Mouse (Mus musculus): ENCODE measurements around the gene Ubtd2. TPM values are rescaled to one million over a fixed set of nuclear protein-coding genes. Genes with fewer than 3 reads are reported as not detected.
A peak's percentile ranks its signal among the peaks of the same experiment; 100 is the strongest.

Gene Ubtd2
- polyA plus RNA-seq, 1 experiment from 2014 or later: 66.3 TPM

DNA sequence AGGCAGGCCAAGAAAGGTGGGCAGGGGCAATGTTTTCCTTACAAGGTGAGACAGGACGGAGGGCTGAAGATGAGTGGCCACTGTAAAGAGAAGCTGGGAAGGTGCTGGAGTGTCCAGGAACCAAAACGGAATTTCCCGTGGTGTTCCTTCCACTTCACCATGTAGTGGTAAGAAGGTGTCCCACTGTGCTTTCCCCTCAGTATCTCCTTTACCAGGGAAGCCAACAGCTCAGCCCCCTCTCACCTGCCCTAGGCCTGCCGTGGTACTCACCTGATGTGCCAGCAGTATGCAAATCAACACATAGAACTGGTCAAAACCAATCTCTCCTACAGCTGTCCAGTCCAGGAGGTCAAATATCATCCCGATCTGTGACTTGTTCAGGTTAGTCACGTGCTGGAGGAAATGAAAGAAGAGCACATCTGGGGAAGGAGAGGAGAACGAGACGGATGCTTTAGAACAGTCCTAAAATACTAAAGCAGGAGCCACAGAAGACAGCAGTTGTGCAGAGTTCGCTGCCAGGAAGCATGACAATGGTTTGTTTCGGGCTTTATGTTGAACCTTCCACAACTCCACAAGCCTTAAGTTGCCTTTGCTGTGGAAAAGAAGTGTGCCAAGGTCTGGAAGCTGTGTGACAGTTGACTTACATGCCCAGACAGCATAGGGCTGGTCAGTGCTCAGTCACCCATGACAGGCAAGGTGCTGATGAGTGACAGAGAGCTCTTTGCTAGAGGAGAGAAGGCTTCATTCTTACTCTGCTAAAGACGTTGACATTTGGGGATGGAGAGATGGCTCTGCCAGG is 69.2 kb downstream of the Ubtd2 start:
- Histone ChIP-seq H3K4me3 (no peak overlapping the region), H3K4me2 (replicated peaks) (no peak overlapping the region), H3K27ac (replicated peaks) (no peak overlapping the region), H3K36me3 (peaks cover 15% of the 10 kb centered on the region), H3K9ac (replicated peaks) (no peak overlapping the region), H3K27me3 (no peaks in the 10 kb centered on the region), H3K4me1 (no peaks in the 10 kb centered on the region), H3K9me3 (no peaks in the 10 kb centered on the region)
- no peak for ATAC-seq (ENCODE audit: low FRiP score, low read depth)
- 84% methylated on average over 11 of the region's 11 CpGs for WGBS

DNA sequence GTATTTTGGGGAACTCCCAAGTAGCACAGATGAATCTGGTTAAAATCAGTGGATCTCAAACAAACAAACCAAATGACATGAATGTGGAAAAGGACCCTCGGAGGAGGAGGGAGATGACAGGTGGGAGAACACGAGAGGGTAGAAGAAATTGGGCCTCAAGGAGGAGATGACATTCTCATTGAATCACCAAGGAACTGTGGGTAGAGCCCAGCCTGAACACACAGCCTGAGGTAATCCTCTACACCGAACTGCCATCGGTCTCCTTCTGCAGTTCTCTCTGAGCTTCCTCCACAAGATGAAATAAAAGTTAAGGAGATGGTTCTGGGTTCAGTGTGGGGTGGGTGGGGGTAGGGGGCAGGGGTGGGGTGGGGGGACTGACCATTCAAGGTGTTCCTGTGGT is 71.8 kb downstream of the Ubtd2 start:
- Histone ChIP-seq H3K9ac (replicated peaks) (no peak overlapping the region), H3K27me3 (peaks cover 20% of the 10 kb centered on the region), H3K36me3 (peaks cover 11% of the 10 kb centered on the region; the same call in 1 of the 2 replicates), H3K9me3 (no peaks in the 10 kb centered on the region), H3K4me3 (no peak overlapping the region), H3K4me1 (peaks cover under 1% of the 10 kb centered on the region; the same call in 1 of the 2 replicates), H3K4me2 (replicated peaks) (no peak overlapping the region), H3K27ac (replicated peaks) (no peak overlapping the region)
- 87% methylated on average over 4 of the region's 4 CpGs for WGBS
- no peak for ATAC-seq (ENCODE audit: low FRiP score, low read depth)

DNA sequence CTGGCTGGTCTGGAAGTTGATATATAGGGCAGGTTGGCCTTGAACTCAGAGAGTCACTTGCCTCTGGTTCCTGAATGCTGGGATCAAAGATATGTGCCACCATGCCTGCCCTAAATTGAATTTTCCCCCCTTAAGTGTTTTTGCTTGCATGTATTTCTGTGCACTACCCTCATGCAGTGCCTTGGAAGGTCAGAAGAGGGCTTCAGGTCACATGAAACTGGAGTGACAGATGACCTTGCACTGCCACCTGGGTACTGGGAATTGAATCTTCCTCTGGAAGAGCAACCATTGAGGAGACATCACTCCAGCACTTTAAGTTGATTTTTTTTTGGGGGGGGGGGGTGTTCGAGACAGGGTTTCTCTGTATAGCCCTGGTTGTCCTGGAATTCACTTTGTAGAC is 75.0 kb downstream of the Ubtd2 start:
- 0 out of 2 replicates have a peak, but pooled peaks cover 4% of the 10 kb centered on the region for H3K36me3 ChIP-seq
- WGBS: 92% methylated on average over 1 of the region's 1 CpGs
- no peak overlapping the region for H3K4me2 ChIP-seq (replicated peaks)
- no peak overlapping the region for H3K27ac ChIP-seq (replicated peaks)
- H3K4me3 ChIP-seq: no peak overlapping the region
- H3K9ac ChIP-seq (replicated peaks): no peak overlapping the region
- H3K4me1 ChIP-seq: peaks cover 18% of the 10 kb centered on the region
- H3K9me3 ChIP-seq: no peaks in the 10 kb centered on the region
- no peak for ATAC-seq (ENCODE audit: low FRiP score, low read depth)
- H3K27me3 ChIP-seq: peaks cover 46% of the 10 kb centered on the region

DNA sequence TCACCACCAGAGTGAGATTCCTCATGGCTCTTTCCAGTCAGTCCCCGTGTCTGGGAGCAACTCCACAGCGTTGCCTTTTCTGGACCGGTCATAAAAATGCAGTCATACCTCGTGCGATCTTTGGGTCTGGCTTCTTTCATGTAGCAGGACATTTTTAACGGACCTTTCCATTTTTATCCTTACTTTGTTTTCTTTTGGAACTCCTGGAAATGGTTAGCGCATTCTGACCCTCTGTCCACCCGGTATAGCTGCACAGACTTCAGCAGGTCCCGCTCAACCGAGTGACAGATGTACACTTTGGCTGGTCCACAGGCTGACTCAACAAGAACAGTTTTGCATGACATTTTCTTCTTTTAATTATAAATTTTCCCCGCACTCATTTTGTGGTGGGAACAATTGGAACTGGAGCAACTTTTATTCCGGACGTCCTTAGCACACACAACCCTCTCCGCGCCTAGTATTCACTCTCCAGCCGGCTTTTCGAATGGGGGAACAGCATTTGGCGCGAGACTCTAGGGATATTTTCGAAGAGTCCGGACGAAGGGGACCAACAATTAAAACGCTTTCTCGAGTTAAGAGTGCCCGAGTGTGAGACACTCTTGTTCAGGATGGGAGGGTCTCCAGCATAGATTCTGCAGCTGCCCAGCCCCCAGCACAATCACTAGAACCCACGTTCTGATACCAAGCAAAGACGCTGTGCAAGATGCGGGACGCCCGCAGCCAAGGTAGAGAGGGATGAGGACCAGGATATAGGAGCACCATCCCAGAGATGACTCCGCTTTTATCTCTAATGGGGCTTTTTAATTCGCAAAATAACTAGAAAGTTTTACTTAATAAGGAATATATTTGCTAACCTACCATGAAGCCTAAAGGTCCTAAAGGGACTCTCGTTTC is 76.9 kb downstream of the Ubtd2 start, which contains the start of gene Efcab9:
Gene Efcab9 (minus strand): TSS at position 211 of the 894 bp plus-strand sequence.
- Histone ChIP-seq H3K4me3 (peak within 1 kb of the TSS; percentile 67), H3K27ac (replicated peaks) (no peak within 1 kb of the TSS), H3K9ac (replicated peaks) (peak within 1 kb of the TSS; percentile 65), H3K4me2 (replicated peaks) (peak within 1 kb of the TSS; percentile 97), H3K9me3 (no peaks in the 10 kb centered on the region), H3K36me3 (no peaks in the 10 kb centered on the region), H3K4me1 (peaks cover 20% of the 10 kb centered on the region), H3K27me3 (peaks cover 53% of the 10 kb centered on the region)
- peak; percentile 33; the same call in 1 of the 2 replicates for ATAC-seq (ENCODE audit: low FRiP score, low read depth)
- 11% methylated on average over 33 of the region's 33 CpGs for WGBS

DNA sequence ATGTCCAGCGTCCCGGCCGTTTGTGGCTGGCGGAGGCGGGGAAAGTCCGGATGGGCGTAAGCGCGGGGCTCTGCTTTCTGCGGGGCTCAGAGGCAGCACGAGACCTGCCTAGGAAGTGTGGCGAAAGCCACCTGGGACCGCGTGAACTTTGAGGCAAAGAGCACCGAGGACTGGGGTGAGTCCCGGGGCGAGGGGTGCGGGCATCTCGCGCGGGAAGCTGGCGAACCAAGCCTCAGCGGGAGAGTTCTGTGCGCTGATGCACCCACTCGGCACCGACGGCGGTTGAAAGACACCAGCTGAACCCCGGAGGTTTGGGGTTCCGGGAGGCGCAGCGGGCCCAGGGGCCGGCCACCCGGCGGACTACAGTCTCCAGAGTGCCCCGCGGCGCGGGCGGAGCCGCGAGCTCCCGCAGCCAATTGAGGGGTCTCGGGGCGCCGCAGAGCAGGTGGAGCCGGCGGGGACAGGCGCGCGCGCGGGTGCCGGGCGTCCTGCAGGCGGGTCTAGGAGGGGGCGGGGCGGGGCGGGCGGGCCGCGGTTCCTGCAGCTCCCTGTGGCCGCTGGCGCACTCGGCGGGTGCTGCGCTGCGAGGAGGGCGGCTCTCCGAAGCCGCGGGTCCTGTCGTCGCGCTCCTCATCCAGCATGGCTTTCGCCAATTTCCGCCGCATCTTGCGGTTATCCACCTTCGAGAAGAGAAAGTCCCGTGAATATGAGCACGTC is 77.8 kb downstream of the Ubtd2 start, which contains the start of gene Stk10:
Gene Stk10 (plus strand): TSS at position 541 of the 717 bp plus-strand sequence.
- Histone ChIP-seq H3K36me3 (no peaks in the 10 kb centered on the region), H3K9me3 (no peaks in the 10 kb centered on the region), H3K27me3 (peaks cover 53% of the 10 kb centered on the region), H3K4me2 (replicated peaks) (peak within 1 kb of the TSS; percentile 97), H3K4me1 (peaks cover 27% of the 10 kb centered on the region), H3K27ac (replicated peaks) (no peak within 1 kb of the TSS), H3K4me3 (peak within 1 kb of the TSS; percentile 67), H3K9ac (replicated peaks) (peak within 1 kb of the TSS; percentile 65)
- ATAC-seq (ENCODE audit: low FRiP score, low read depth): peak; percentile 95
- under 1% methylated on average over 72 of the region's 82 CpGs for WGBS

DNA sequence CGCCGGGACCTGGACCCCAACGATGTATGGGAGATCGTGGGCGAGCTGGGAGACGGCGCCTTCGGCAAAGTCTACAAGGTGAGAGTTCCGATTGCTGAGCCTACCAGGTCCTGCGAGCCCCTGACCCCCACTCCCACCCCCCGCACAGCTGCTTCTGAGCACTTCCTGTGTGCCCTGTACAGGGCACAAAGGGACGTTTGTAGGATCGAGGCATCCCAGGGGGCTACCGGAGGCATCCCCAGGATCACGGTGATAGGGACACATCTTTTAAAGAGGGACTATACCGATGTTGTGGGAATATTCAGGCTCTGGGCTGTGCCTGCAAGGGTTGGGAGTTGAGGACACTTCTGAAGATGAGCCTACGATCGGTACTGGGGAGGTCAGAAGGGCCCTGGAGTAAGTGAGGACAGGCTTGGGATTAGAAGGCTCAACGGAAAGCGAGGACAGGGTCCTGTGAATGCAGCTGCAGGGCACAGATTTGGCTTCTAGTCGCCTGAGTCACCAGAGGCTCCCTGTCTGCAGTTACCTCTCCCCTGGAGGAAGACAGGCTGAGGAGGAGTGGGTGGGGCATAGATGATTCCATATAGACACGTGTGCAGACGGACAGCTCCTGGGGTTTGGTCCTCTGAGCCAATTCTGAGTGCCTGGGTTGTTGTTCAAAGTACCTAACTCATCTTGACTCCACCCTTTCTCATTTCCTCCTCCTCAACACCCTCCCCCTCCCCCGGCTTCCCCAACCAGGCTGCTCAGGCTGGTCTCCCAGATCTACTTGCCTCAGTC is 78.5 kb downstream of the Ubtd2 start:
- Histone ChIP-seq H3K36me3 (no peaks in the 10 kb centered on the region), H3K27ac (replicated peaks) (no peak overlapping the region), H3K4me1 (peaks cover 33% of the 10 kb centered on the region), H3K27me3 (peaks cover 53% of the 10 kb centered on the region), H3K9ac (replicated peaks) (peak overlapping the region; percentile 65), H3K9me3 (no peaks in the 10 kb centered on the region), H3K4me2 (replicated peaks) (peak overlapping the region; percentile 97), H3K4me3 (peak overlapping the region; percentile 67)
- ATAC-seq (ENCODE audit: low FRiP score, low read depth): peak; percentile 57
- WGBS: 1% methylated on average over 24 of the region's 24 CpGs

DNA sequence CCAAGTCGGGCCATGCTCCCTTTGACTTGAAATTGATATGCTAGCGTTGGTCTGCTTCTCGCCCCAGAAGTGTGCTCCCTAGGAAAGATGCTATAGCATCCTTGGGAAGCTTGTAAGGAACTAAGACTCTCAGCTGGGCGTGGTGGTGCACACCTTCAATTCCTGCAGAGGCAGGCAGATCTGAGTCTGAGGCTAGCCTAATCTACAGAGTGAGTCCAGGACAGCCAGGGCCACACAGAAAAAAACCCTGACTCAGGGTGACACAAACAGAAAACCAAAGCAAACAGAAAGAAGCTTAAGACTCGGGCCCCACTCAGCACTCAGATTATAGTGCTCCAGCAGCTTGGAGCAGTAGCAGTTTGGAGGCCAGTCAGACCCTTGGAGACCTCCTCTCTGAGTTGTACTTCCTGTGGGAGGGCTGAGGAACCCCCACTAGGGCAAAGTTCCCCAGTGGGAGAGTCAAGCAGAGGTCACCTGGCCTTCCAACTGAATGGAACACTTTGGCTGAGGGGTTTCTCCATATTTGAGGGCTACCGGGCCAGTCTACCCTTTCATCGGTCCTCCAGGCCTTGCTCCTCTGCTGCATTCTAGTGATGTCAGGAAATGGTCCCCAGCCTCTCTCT is 79.4 kb downstream of the Ubtd2 start:
- ATAC-seq (ENCODE audit: low FRiP score, low read depth): no peak
- 72% methylated on average over 7 of the region's 7 CpGs for WGBS
- Histone ChIP-seq H3K36me3 (no peaks in the 10 kb centered on the region), H3K4me3 (no peak overlapping the region), H3K4me2 (replicated peaks) (peak overlapping the region; percentile 97; the same call in 1 of the 2 replicates), H3K27me3 (peaks cover 53% of the 10 kb centered on the region), H3K9ac (replicated peaks) (no peak overlapping the region), H3K9me3 (no peaks in the 10 kb centered on the region), H3K4me1 (peaks cover 33% of the 10 kb centered on the region), H3K27ac (replicated peaks) (no peak overlapping the region)

DNA sequence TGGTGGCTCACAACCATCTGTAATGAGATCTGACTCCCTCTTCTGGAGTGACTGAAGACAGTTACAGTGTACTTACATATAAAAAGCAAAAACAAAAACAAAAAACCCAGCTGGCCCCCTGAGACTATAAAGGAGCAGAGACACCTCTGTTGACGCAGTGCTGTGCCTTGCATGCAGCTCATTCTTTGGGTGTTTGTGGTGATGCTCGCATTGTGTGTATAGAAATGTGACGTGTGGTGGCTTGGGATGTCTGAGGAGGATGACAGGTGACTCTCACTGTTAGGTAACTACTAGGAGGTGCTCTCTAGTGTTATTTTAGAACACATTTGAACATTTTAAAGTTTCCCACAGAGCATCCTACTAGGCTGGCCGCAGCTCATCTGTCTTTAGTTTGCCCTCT is 80.5 kb downstream of the Ubtd2 start:
- no peak for ATAC-seq (ENCODE audit: low FRiP score, low read depth)
- H3K36me3 ChIP-seq: no peaks in the 10 kb centered on the region
- H3K9me3 ChIP-seq: no peaks in the 10 kb centered on the region
- WGBS: 93% methylated on average over 4 of the region's 4 CpGs
- H3K4me2 ChIP-seq (replicated peaks): no peak overlapping the region
- no peak overlapping the region for H3K9ac ChIP-seq (replicated peaks)
- peaks cover 33% of the 10 kb centered on the region for H3K4me1 ChIP-seq
- peaks cover 54% of the 10 kb centered on the region for H3K27me3 ChIP-seq
- no peak overlapping the region for H3K27ac ChIP-seq (replicated peaks)
- H3K4me3 ChIP-seq: no peak overlapping the region

DNA sequence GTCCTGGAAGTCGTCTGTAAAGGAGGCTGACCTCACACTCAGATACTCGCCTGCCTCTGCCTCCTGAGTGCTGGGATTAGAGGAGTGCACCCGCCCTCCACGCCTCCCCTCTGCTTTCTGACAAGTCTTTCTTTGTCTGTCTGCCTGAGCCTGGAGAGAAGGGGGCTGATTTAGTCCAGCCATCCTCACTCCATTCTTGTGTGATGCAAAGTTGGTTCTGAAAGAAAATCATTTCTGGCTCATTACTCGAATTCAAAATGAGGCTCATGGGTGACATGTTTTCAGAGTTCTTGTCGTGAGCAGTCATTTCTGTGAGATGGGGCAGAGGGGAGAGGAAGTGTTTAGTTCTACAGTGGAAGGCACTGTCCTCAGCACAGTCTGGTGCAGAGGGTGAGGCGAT is 81.8 kb downstream of the Ubtd2 start:
- no peak overlapping the region for H3K27ac ChIP-seq (replicated peaks)
- peaks cover 33% of the 10 kb centered on the region for H3K4me1 ChIP-seq
- H3K36me3 ChIP-seq: no peaks in the 10 kb centered on the region
- ATAC-seq (ENCODE audit: low FRiP score, low read depth): no peak
- H3K9me3 ChIP-seq: no peaks in the 10 kb centered on the region
- no peak overlapping the region for H3K4me2 ChIP-seq (replicated peaks)
- no peak overlapping the region for H3K4me3 ChIP-seq
- WGBS: 28% methylated on average over 7 of the region's 7 CpGs
- no peak overlapping the region for H3K9ac ChIP-seq (replicated peaks)
- H3K27me3 ChIP-seq: peaks cover 43% of the 10 kb centered on the region

DNA sequence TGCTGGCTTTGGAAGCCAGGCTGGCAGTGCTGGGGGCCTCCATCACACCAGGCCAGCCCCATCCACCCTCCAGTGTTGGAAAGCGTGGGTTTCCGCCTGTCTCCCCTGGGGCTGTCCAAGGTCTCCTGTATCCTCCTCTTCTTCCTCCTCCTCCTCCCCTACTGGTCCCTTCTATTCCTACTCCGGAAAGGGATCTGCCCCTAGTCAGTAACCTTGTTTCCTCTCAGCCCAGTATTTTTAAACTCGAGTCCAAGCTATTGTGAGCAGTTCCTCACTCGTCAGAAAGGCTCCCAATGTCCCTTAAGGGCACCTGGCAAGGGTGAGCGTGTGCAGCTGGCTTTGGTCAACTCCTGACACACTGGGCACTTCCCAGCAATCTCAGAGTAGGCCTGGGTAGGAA is 83.3 kb downstream of the Ubtd2 start:
- H3K9ac ChIP-seq (replicated peaks): no peak overlapping the region
- no peaks in the 10 kb centered on the region for H3K36me3 ChIP-seq
- peaks cover 28% of the 10 kb centered on the region for H3K4me1 ChIP-seq
- H3K4me3 ChIP-seq: no peak overlapping the region
- no peak overlapping the region for H3K4me2 ChIP-seq (replicated peaks)
- peaks cover 36% of the 10 kb centered on the region for H3K27me3 ChIP-seq
- H3K27ac ChIP-seq (replicated peaks): no peak overlapping the region
- no peak for ATAC-seq (ENCODE audit: low FRiP score, low read depth)
- 69% methylated on average over 6 of the region's 6 CpGs for WGBS
- H3K9me3 ChIP-seq: no peaks in the 10 kb centered on the region

DNA sequence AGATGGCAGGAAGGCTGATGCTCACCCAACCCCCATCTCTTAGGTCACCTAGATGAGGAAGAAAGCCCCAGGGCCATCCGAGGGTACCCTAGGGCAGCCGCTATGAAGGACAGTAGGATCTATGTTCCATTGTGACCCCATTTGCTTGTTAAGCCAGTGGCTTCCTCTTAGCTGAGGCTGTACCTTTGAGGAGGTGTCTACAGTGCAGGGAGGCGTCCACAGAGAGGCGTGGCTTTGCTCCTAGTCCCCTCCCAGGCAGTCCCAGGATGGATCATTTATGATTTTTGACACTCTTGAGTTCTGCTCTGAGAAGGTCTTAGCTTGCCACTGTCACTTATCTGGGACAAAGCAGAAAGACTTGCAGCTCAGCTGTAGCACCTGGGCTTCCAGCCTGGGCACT is 83.7 kb downstream of the Ubtd2 start:
- Histone ChIP-seq H3K9ac (replicated peaks) (no peak overlapping the region), H3K4me2 (replicated peaks) (no peak overlapping the region), H3K27ac (replicated peaks) (no peak overlapping the region), H3K4me1 (peaks cover 24% of the 10 kb centered on the region), H3K4me3 (no peak overlapping the region), H3K27me3 (peaks cover 32% of the 10 kb centered on the region), H3K9me3 (no peaks in the 10 kb centered on the region), H3K36me3 (no peaks in the 10 kb centered on the region)
- 89% methylated on average over 4 of the region's 4 CpGs for WGBS
- no peak for ATAC-seq (ENCODE audit: low FRiP score, low read depth)

All from midbrain, embryonic 12.5 days (tissue).